Mouse (Mus musculus): ENCODE data around the gene Gm5460.

GRCm38 (mm10) chr14:34071665-34072064, 55.1 kb downstream of the Gm5460 start:
- TF ChIP-seq EP300 (IDR thresholded peaks at IDR 0.05; ENCODE audit: low read depth) (no peak), CTCF (IDR thresholded peaks at IDR 0.05; ENCODE audit: low read depth) (no peak)

Measured in liver, embryonic 14.5 days (tissue).